Mouse (Mus musculus): ENCODE data around the gene Il2rb.

Il2rb gene

GRCm38 (mm10) chr15:78518221-78518620, 23.1 kb upstream of the Il2rb start:
- DNase-seq: peak; percentile 92

- peak; percentile 93 for DNase-seq
These were observed 20.7 kb upstream of the Il2rb start for GRCm38 (mm10) chr15:78515759-78516158.

GRCm38 (mm10) chr15:78514393-78515146, 19.5 kb upstream of the Il2rb start:
- peak; percentile 96 for DNase-seq

GRCm38 (mm10) chr15:78513019-78513418, 17.9 kb upstream of the Il2rb start:
- DNase-seq: no peak

- DNase-seq: no peak
These were observed 16.9 kb upstream of the Il2rb start for GRCm38 (mm10) chr15:78511951-78512350.

- no peak for DNase-seq
These were observed 15.7 kb upstream of the Il2rb start for GRCm38 (mm10) chr15:78510736-78511135.

GRCm38 (mm10) chr15:78510121-78510576, 15.1 kb upstream of the Il2rb start:
- no peak for DNase-seq

GRCm38 (mm10) chr15:78509297-78509899, 14.3 kb upstream of the Il2rb start:
- DNase-seq: no peak

- no peak for DNase-seq
These were observed 13.4 kb upstream of the Il2rb start for GRCm38 (mm10) chr15:78508443-78508842.

GRCm38 (mm10) chr15:78505541-78505940, 10.5 kb upstream of the Il2rb start:
- DNase-seq: no peak

- no peak for DNase-seq
These were observed 9.7 kb upstream of the Il2rb start for GRCm38 (mm10) chr15:78504816-78505215.

- DNase-seq: no peak
These were observed 8.9 kb upstream of the Il2rb start for GRCm38 (mm10) chr15:78504013-78504412.

GRCm38 (mm10) chr15:78502437-78503132, 7.5 kb upstream of the Il2rb start:
- DNase-seq: no peak

- DNase-seq: no peak
These were observed 1.6 kb downstream of the Il2rb start for GRCm38 (mm10) chr15:78493401-78494010.

GRCm38 (mm10) chr15:78491301-78491700, 3.8 kb downstream of the Il2rb start:
- DNase-seq: no peak

GRCm38 (mm10) chr15:78489906-78490305, 5.2 kb downstream of the Il2rb start:
- no peak for DNase-seq

- DNase-seq: no peak
These were observed 5.8 kb downstream of the Il2rb start for GRCm38 (mm10) chr15:78489248-78489647.

GRCm38 (mm10) chr15:78487066-78487465, 8.0 kb downstream of the Il2rb start:
- DNase-seq: no peak

- no peak for DNase-seq
These were observed 8.5 kb downstream of the Il2rb start for GRCm38 (mm10) chr15:78486564-78486963.

GRCm38 (mm10) chr15:78483311-78483710, 11.8 kb downstream of the Il2rb start:
- DNase-seq: no peak

GRCm38 (mm10) chr15:78482518-78482917, 12.6 kb downstream of the Il2rb start:
- DNase-seq: no peak

GRCm38 (mm10) chr15:78481448-78482000, 13.5 kb downstream of the Il2rb start:
- DNase-seq: no peak

- no peak for DNase-seq
These were observed 14.1 kb downstream of the Il2rb start for GRCm38 (mm10) chr15:78480991-78481390.

All from heart, adult 11 months (tissue).